Mouse (Mus musculus) limb, embryonic 10.5 days (tissue): ENCODE measurements around the gene Cpt1b. TPM values are rescaled to one million over a fixed set of nuclear protein-coding genes. Genes with fewer than 3 reads are reported as not detected.
A peak's percentile ranks its signal among the peaks of the same experiment; 100 is the strongest.

ENCODE experiments used
- DNase-seq: peaks from one replicate; pipeline ENCODE4 v3.0.0-alpha.2; 2017; ENCODE audit warnings: low spot score
- H3K27ac ChIP-seq: fragments of 300-500 bp; sonication (generic); 2 replicates; pipeline ENCODE4 v1.5.1; 2016; ENCODE audit warnings: mild to moderate bottlenecking
- H3K27me3 ChIP-seq: fragments of 300-500 bp; sonication (generic); 2 replicates; pipeline ENCODE4 v1.6.1; 2016; ENCODE audit warnings: low read depth, mild to moderate bottlenecking; ENCODE audit not compliant: poor library complexity, severe bottlenecking
- H3K36me3 ChIP-seq: fragments of 300-500 bp; sonication (generic); 2 replicates; pipeline ENCODE4 v1.6.1; 2016; ENCODE audit warnings: mild to moderate bottlenecking, moderate library complexity
- H3K4me1 ChIP-seq: fragments of 300-500 bp; sonication (generic); 2 replicates; pipeline ENCODE4 v1.6.1; 2016
- H3K4me3 ChIP-seq: fragments of 300-500 bp; sonication (generic); 2 replicates; pipeline ENCODE4 v1.5.1; 2016; ENCODE audit warnings: mild to moderate bottlenecking, moderate library complexity
- H3K9me3 ChIP-seq: fragments of 300-500 bp; sonication (generic); replicated peaks from 2 replicates; pipeline ENCODE4 v1.6.1; 2016; ENCODE audit warnings: mild to moderate bottlenecking
- whole genome bisulfite sequencing: fragments of 180-500 bp; shearing (Covaris S2); methylation state at CpG from one replicate; pipeline ENCODE4 v1.1.7; 2016; 5-methylcytosine and 5-hydroxymethylcytosine counted together
- polyA plus RNA-seq: library from polyadenylated mRNA; unstranded; fragments of >200 nt; fragmentation: Nextera tagmentation; extraction: Ambion mirVana; gene quantifications from 2 replicates; pipeline ENCODE4 v1.2.1, GENCODE M21; 2016

Cpt1b gene
- polyA plus RNA-seq, 1 experiment from 2014 or later: 1.0 TPM

DNA sequence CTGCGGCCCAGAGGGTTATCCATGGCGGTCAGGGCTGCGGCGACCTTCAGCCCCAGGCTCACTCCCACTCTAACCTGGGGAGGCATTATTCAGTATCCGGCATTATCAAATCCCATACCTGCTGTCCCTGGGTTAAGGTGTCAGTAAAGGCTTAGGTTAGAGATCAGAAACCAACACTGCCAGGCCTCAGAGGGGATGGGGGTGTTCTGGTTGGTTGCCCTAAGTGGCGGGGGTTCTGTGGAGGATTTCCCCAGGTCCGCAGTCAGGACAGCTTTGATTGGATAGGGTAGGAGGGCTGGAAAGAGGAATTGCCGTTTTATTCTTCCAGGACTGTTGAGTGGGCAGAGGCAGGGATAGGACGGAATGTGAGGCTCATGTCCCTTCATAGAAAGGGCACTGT, 51.3 kb downstream of the Cpt1b start:
- 51% methylated on average over 9 of the region's 9 CpGs for WGBS
- peak overlapping the region; percentile 93 for H3K27ac ChIP-seq
- H3K36me3 ChIP-seq: peaks cover 37% of the 10 kb centered on the region
- DNase-seq: no peak
- peaks cover 37% of the 10 kb centered on the region for H3K27me3 ChIP-seq
- H3K4me1 ChIP-seq: peaks cover 57% of the 10 kb centered on the region
- peak overlapping the region; percentile 66 for H3K4me3 ChIP-seq
- H3K9me3 ChIP-seq: no peaks in the 10 kb centered on the region

DNA sequence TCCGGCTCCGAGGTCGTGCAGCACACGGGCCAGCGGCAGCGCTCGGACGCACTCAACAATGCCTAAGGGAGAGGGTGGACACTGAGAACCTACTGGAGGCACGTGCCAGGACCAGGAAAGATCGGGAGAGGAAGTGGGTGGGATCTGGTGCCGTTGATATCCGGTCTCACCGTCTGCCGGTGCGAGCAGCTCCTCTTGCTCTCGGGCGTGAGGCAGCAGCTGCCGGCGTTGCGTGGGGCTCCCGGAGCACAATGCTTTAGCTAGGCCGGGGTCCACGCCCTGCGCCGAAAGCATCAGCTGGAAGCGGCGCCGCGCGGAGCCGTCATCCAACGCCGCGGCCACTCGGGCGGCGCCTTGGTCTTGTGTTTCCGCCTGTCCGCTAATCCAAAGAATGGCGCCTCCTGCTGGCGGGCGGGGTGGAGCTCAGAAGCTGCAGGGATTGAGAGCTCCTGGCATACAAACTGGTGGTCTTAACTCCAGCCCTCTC, 51.9 kb downstream of the Cpt1b start, which contains the start of gene Sco2:
Gene Sco2 (minus strand): TSS at position 85 of the 487 bp plus-strand sequence.
- peak within 1 kb of the TSS; percentile 93 for H3K27ac ChIP-seq
- H3K36me3 ChIP-seq: peaks cover 42% of the 10 kb centered on the region
- H3K4me1 ChIP-seq: peaks cover 51% of the 10 kb centered on the region
- H3K27me3 ChIP-seq: peaks cover 31% of the 10 kb centered on the region
- H3K9me3 ChIP-seq: no peaks in the 10 kb centered on the region
- WGBS: 0% methylated on average over 42 of the region's 42 CpGs
- DNase-seq: peak; percentile 99
- peak within 1 kb of the TSS; percentile 66 for H3K4me3 ChIP-seq

DNA sequence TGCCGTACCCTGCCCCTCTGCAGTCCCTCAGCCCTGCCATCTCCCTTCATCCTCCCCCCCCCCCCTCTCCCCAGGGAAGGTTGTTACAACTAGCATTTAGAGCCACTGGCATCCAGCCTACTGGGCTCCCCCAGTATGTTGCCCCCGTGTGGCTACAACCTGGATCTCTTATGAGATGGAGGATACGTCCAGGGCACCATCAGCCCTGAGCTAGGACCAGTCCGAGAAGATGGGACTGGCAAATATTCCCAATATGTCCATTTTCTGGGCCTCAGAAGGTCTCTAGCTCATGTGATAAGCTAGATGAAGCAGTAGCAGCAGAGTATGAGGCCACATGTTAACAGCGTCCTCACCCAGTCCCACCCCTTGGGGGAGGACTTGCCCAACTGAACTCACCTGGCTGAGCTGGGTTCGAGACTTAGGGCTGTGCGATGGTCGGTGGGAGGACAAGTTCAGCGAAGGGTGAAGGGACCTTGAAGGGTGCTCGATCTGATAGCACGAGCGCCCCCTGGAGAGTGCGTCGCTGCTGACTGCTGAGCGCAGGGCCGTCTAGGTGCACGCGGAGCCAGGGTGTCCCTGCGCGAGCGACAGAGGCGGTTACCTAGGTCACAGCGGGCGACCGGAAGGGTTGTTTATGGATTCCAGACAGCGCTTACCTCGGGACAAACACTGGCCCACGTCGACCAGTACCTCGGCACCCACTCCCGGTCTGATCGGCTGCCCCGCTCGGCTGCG, 52.5 kb downstream of the Cpt1b start:
- Histone ChIP-seq H3K9me3 (no peaks in the 10 kb centered on the region), H3K27ac (peak overlapping the region; percentile 93), H3K4me3 (peak overlapping the region; percentile 66), H3K36me3 (peaks cover 48% of the 10 kb centered on the region), H3K4me1 (peaks cover 45% of the 10 kb centered on the region), H3K27me3 (peaks cover 25% of the 10 kb centered on the region)
- 2% methylated on average over 35 of the region's 35 CpGs for WGBS
- peak; percentile 85 for DNase-seq

DNA sequence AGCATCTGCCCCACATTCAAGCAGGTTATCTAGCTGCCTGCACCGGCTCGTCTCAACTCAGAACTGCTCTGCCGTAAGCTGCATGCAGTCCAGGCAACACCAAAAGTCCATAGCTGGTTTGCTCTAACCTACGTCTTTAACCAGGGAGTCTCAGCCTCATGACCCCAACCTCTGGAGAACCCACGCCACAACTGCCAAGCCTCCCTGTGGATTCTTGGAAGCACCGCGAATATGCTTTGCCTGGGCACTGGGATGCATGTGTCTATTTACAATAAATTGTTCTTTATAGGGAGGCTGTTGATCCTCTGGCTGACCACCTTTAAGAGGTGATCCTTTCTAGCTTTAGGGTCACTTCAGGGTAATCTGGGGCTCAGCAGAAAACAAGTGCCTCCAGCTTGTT, 53.1 kb downstream of the Cpt1b start:
- 85% methylated on average over 7 of the region's 7 CpGs for WGBS
- H3K36me3 ChIP-seq: peaks cover 55% of the 10 kb centered on the region
- DNase-seq: no peak

DNA sequence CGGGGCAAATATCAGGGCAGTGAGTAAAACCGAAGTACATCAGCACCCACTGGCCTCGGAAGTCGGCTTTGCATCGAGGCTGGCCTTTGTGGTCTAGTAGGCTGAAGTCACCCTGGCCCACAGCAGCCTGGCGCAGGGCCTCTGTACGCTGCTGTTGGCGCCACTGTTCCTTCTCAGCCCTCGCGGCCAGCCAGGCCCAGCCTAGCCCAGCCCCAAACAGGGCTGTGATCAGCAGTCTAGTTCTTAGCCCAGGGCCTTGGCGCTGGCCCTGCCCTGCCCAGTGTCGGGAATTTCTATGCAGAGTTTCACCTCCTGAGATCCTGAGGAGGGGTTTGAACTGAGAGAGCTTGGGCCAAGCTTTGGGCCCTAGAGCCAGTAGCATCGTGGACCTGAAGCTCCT, 53.6 kb downstream of the Cpt1b start:
- WGBS: 93% methylated on average over 13 of the region's 13 CpGs
- no peak overlapping the region; the same call in 1 of the 2 replicates for H3K4me3 ChIP-seq
- H3K4me1 ChIP-seq: peaks cover 34% of the 10 kb centered on the region
- no peak for DNase-seq
- peaks cover 14% of the 10 kb centered on the region for H3K27me3 ChIP-seq
- peaks cover 60% of the 10 kb centered on the region for H3K36me3 ChIP-seq
- H3K9me3 ChIP-seq: no peaks in the 10 kb centered on the region
- no peak overlapping the region for H3K27ac ChIP-seq

More for the DNA sequence above, 53.1 kb downstream of the Cpt1b start:
- H3K27ac ChIP-seq: no peak overlapping the region
- H3K9me3 ChIP-seq: no peaks in the 10 kb centered on the region
- peak overlapping the region; percentile 66 for H3K4me3 ChIP-seq
- H3K27me3 ChIP-seq: peaks cover 19% of the 10 kb centered on the region
- H3K4me1 ChIP-seq: peaks cover 39% of the 10 kb centered on the region

Other genes starting within 250 kb of the Cpt1b start
- 147 and 162 TPM in 2 replicates for gene Plxnb2, start 245.1 kb downstream of the Cpt1b start, polyA plus RNA-seq
- 21.2 and 27.5 TPM in 2 replicates for gene Dennd6b, start 229.4 kb downstream of the Cpt1b start, polyA plus RNA-seq
- gene Ppp6r2, start 214.3 kb downstream of the Cpt1b start, polyA plus RNA-seq: 15.4 and 21.2 TPM in 2 replicates
- 71.9 and 80.9 TPM in 2 replicates for gene Sbf1, start 110.6 kb downstream of the Cpt1b start, polyA plus RNA-seq
- gene Adm2, start 103.1 kb downstream of the Cpt1b start, polyA plus RNA-seq: 0.11 and 0.18 TPM in 2 replicates
- gene Miox, start 91.5 kb downstream of the Cpt1b start, polyA plus RNA-seq: not detected in 2 replicates
- gene Lmf2, start 70.2 kb downstream of the Cpt1b start, polyA plus RNA-seq: 40.8 and 45.1 TPM in 2 replicates
- gene Ncaph2, start 70.1 kb downstream of the Cpt1b start, polyA plus RNA-seq: 197 and 200 TPM in 2 replicates
- 7.4 and 9.0 TPM in 2 replicates for gene Sco2, start 52.0 kb downstream of the Cpt1b start, polyA plus RNA-seq
- 1.2 and 1.5 TPM in 2 replicates for gene Tymp, start 48.8 kb downstream of the Cpt1b start, polyA plus RNA-seq
- 0.39 and 0.53 TPM in 2 replicates for gene Odf3b, start 46.6 kb downstream of the Cpt1b start, polyA plus RNA-seq
- 0.08 TPM in 1 of 2 replicates, not detected in the other for gene Klhdc7b, start 40.9 kb downstream of the Cpt1b start, polyA plus RNA-seq
- gene Syce3, start 15.4 kb downstream of the Cpt1b start, polyA plus RNA-seq: not detected in 2 replicates
- gene C730034F03Rik, start 3.7 kb upstream of the Cpt1b start, polyA plus RNA-seq: 3.0 and 4.5 TPM in 2 replicates
- gene Gm44502, start 3.8 kb upstream of the Cpt1b start, polyA plus RNA-seq: not detected in 2 replicates
- 38.6 and 41.9 TPM in 2 replicates for gene Chkb, start 4.0 kb upstream of the Cpt1b start, polyA plus RNA-seq
- 1.6 and 2.5 TPM in 2 replicates for gene Mapk8ip2, start 28.1 kb upstream of the Cpt1b start, polyA plus RNA-seq
- 9.6 and 11.2 TPM in 2 replicates for gene Arsa, start 51.6 kb upstream of the Cpt1b start, polyA plus RNA-seq
- gene Shank3, start 73.8 kb upstream of the Cpt1b start, polyA plus RNA-seq: 2.1 and 2.8 TPM in 2 replicates
- 0.10 TPM in 1 of 2 replicates, not detected in the other for gene Acr, start 142.5 kb upstream of the Cpt1b start, polyA plus RNA-seq
- 64.8 and 65.6 TPM in 2 replicates for gene Rabl2, start 166.1 kb upstream of the Cpt1b start, polyA plus RNA-seq